Mouse (Mus musculus) hindbrain, embryonic 13.5 days (tissue): ENCODE data around the gene Aco2. TPM values are rescaled to one million over a fixed set of nuclear protein-coding genes. Genes with fewer than 3 reads are reported as not detected.
A peak's percentile ranks its signal among the peaks of the same experiment; 100 is the strongest.

Source experiments
- ATAC-seq: fragments of 200-750 bp; cut with Nextera tagmentation; 2 replicates; pipeline ENCODE4 v1.8.0; 2017; ENCODE audit warnings: moderate TSS enrichment; ENCODE audit not compliant: low FRiP score
- H3K27ac ChIP-seq: fragments of 300-500 bp; sonication (generic); 2 replicates; pipeline ENCODE4 v1.5.1; 2015; ENCODE audit warnings: inconsistent platforms, mild to moderate bottlenecking, moderate library complexity
- H3K27me3 ChIP-seq: fragments of 300-500 bp; sonication (generic); 2 replicates; pipeline ENCODE4 v1.6.1; 2015; ENCODE audit warnings: mild to moderate bottlenecking, inconsistent platforms
- H3K36me3 ChIP-seq: fragments of 300-500 bp; sonication (generic); 2 replicates; pipeline ENCODE4 v1.6.1; 2015; ENCODE audit warnings: mild to moderate bottlenecking, inconsistent platforms
- H3K4me1 ChIP-seq: fragments of 300-500 bp; sonication (generic); replicated peaks from 2 replicates; pipeline ENCODE4 v1.6.1; 2015; ENCODE audit warnings: inconsistent platforms
- H3K4me2 ChIP-seq: fragments of 300-500 bp; sonication (generic); 2 replicates; pipeline ENCODE4 v1.6.1; 2015; ENCODE audit warnings: inconsistent platforms, mild to moderate bottlenecking, moderate library complexity
- H3K4me3 ChIP-seq: fragments of 300-500 bp; sonication (generic); 2 replicates; pipeline ENCODE4 v1.5.1; 2015; ENCODE audit warnings: mild to moderate bottlenecking, inconsistent platforms
- H3K9ac ChIP-seq: fragments of 300-500 bp; sonication (generic); 2 replicates; pipeline ENCODE4 v1.6.1; 2015; ENCODE audit warnings: mild to moderate bottlenecking, inconsistent platforms
- H3K9me3 ChIP-seq: fragments of 300-500 bp; sonication (generic); 2 replicates; pipeline ENCODE4 v1.6.1; 2016; ENCODE audit warnings: inconsistent platforms
- WGBS: fragments of 180-500 bp; shearing (Covaris S2); methylation state at CpG from one replicate; pipeline ENCODE4 v1.1.7; 2015; 5-methylcytosine and 5-hydroxymethylcytosine counted together
- polyA plus RNA-seq: library from polyadenylated mRNA; unstranded; fragments of >200 nt; fragmentation: Nextera tagmentation; extraction: Ambion mirVana; gene quantifications from 2 replicates; pipeline ENCODE4 v1.2.1, GENCODE M21; 2015

Gene Aco2
- polyA plus RNA-seq, 1 experiment from 2014 or later, result 237 TPM

DNA sequence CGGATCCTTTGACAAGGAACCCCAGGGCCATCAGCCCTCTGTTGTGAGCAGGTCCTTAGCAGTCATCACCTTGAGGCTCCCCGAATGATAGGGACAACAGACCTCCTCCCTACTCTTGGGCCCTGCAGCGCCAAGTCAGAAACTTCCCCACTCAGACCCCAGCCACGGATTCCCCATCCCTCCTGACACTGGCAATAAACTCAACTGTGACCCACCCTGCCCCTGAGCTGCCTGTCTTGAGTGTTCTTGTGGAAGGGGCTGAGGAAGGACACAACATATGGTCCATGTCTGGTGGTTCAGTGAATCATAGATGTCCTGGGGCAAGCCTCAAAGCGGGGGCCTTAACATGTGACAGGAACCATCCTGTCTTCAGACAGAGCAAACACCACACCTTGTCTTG is 78.6 kb downstream of the Aco2 start:
- Histone ChIP-seq H3K36me3 (peaks cover 85% of the 10 kb centered on the region), H3K4me2 (no peak overlapping the region), H3K9me3 (no peaks in the 10 kb centered on the region), H3K4me3 (no peak overlapping the region), H3K27me3 (no peaks in the 10 kb centered on the region), H3K27ac (no peak overlapping the region), H3K9ac (no peak overlapping the region), H3K4me1 (no peaks in the 10 kb centered on the region)
- WGBS, result 90% methylated on average over 5 of the region's 5 CpGs
- ATAC-seq, result no peak

DNA sequence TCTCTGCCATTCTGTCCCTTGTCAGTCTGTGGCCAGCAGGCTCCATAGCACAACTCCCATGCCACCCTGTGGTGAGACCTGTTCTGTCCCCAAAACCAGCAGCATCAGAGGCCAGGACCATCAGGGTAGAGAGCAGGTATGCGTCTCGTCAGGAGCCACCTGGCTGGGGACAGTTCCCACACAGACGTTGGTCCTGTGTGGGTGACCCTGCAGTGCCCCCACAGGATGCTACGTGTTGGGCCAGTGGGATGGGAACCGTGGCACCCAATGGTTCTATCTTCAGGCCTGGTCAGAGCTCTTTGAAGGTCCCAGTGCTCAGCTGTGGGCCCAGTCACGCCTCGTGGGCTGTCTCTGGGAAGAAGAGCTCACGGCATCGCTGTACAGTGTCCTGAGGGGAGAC is 79.0 kb downstream of the Aco2 start:
- Histone ChIP-seq H3K36me3 (peaks cover 85% of the 10 kb centered on the region), H3K27ac (no peak overlapping the region), H3K9me3 (no peaks in the 10 kb centered on the region), H3K4me1 (no peaks in the 10 kb centered on the region), H3K4me2 (no peak overlapping the region), H3K27me3 (no peaks in the 10 kb centered on the region), H3K4me3 (no peak overlapping the region), H3K9ac (no peak overlapping the region)
- 88% methylated on average over 9 of the region's 9 CpGs for whole genome bisulfite sequencing
- ATAC-seq, result no peak

- WGBS, result 88% methylated on average over 4 of the region's 4 CpGs
These were observed 80.2 kb downstream of the Aco2 start for GRCm38 (mm10) chr15:81952310-81952709.

DNA sequence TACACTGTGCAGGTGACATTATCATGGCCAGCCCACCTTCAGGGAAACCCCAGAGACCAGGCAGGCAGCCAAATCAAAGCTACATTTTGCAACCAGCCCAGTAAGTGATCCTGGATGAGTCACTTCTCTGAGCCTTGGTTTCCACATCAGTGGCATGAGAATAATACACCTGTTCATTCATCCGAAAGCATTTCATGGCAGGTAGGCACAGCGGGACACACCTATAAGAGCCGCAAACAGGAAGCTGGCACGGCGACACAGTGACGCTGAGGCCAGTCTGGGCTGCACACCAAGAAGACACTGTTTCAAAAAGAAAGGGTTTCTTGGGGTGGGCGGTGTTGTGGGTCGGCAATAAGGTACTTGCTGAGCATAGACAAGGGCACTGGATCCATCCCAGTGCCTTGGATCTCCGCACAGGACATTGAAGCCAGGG is 82.1 kb downstream of the Aco2 start:
- no peaks in the 10 kb centered on the region for H3K9me3 ChIP-seq
- no peak for ATAC-seq
- H3K9ac ChIP-seq, result no peak overlapping the region
- no peak overlapping the region for H3K27ac ChIP-seq
- peaks cover 8% of the 10 kb centered on the region; the same call in 1 of the 2 replicates for H3K4me1 ChIP-seq
- H3K4me3 ChIP-seq, result no peak overlapping the region
- H3K27me3 ChIP-seq, result no peaks in the 10 kb centered on the region
- peaks cover 68% of the 10 kb centered on the region for H3K36me3 ChIP-seq
- H3K4me2 ChIP-seq, result no peak overlapping the region
- WGBS, result 97% methylated on average over 9 of the region's 9 CpGs

More at GRCm38 (mm10) chr15:81952310-81952709, 80.2 kb downstream of the Aco2 start:
- H3K4me2 ChIP-seq, result no peak overlapping the region
- H3K27me3 ChIP-seq, result no peaks in the 10 kb centered on the region
- no peak overlapping the region for H3K27ac ChIP-seq
- no peaks in the 10 kb centered on the region for H3K4me1 ChIP-seq
- no peak overlapping the region for H3K4me3 ChIP-seq
- peaks cover 84% of the 10 kb centered on the region for H3K36me3 ChIP-seq
- ATAC-seq, result no peak
- no peak overlapping the region for H3K9ac ChIP-seq
- no peaks in the 10 kb centered on the region for H3K9me3 ChIP-seq

DNA sequence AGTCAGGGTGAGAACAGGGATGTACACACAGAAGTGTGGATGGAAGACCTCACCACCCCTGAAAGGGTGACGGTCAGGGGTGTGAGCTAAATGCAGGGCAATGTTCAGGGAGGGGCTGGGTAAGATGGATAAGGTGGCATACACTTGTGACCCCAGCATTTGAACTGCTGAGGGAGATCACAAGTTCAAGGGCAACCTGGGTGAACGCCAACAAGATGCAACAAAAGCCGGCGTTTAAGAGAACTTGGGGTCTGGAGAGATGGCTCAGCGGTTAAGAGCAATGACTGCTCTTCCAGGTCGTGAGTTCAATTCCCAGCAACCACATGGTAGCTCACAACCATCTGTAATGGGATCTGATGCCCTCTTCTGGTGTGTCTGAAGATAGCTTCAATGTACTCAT is 82.6 kb downstream of the Aco2 start:
- Histone ChIP-seq H3K9me3 (no peaks in the 10 kb centered on the region), H3K4me2 (no peak overlapping the region), H3K27me3 (no peaks in the 10 kb centered on the region), H3K4me3 (no peak overlapping the region), H3K9ac (no peak overlapping the region), H3K27ac (no peak overlapping the region), H3K36me3 (peaks cover 62% of the 10 kb centered on the region), H3K4me1 (peaks cover 12% of the 10 kb centered on the region)
- WGBS, result 93% methylated on average over 6 of the region's 6 CpGs
- ATAC-seq, result no peak

- no peak overlapping the region for H3K27ac ChIP-seq
- WGBS, result 93% methylated on average over 15 of the region's 15 CpGs
- H3K4me3 ChIP-seq, result no peak overlapping the region
- H3K27me3 ChIP-seq, result no peaks in the 10 kb centered on the region
- no peaks in the 10 kb centered on the region for H3K9me3 ChIP-seq
- H3K4me1 ChIP-seq, result peaks cover 13% of the 10 kb centered on the region
- H3K9ac ChIP-seq, result no peak overlapping the region
- no peak for ATAC-seq
- H3K4me2 ChIP-seq, result no peak overlapping the region
- H3K36me3 ChIP-seq, result peaks cover 55% of the 10 kb centered on the region
These were observed 83.3 kb downstream of the Aco2 start for GRCm38 (mm10) chr15:81955414-81955813.

- Histone ChIP-seq H3K27me3 (no peaks in the 10 kb centered on the region), H3K36me3 (peaks cover 45% of the 10 kb centered on the region), H3K4me3 (no peak overlapping the region), H3K4me2 (no peak overlapping the region), H3K9ac (no peak overlapping the region), H3K27ac (no peak overlapping the region), H3K4me1 (peaks cover 13% of the 10 kb centered on the region), H3K9me3 (no peaks in the 10 kb centered on the region)
- 59% methylated on average over 8 of the region's 8 CpGs for whole genome bisulfite sequencing
- ATAC-seq, result no peak
These were observed 84.3 kb downstream of the Aco2 start for GRCm38 (mm10) chr15:81956457-81956856.

DNA sequence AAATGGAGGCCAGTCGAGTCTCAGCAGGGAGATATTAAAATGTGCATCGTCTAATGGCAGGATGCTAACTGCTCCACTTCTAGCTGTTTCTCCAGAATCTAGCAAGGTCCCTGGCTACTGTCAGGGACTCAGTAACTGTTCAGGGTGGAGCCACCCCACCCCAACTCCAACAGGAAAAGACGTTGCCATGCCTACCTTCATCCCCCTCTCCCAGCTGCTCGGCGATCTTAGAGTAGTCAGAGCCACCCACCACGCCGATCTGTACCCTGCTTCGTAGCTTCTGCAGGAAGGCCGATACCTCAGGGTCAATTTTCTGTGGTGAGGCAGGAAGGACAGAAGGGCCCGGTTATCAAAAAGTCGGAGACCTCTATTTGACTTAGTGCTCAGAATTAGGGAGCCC is 85.5 kb downstream of the Aco2 start:
- no peak overlapping the region for H3K4me2 ChIP-seq
- 91% methylated on average over 11 of the region's 11 CpGs for WGBS
- ATAC-seq, result no peak
- peaks cover 13% of the 10 kb centered on the region for H3K4me1 ChIP-seq
- H3K9ac ChIP-seq, result no peak overlapping the region
- H3K4me3 ChIP-seq, result no peak overlapping the region
- peaks cover 34% of the 10 kb centered on the region for H3K36me3 ChIP-seq
- no peaks in the 10 kb centered on the region for H3K27me3 ChIP-seq
- no peaks in the 10 kb centered on the region for H3K9me3 ChIP-seq
- no peak overlapping the region for H3K27ac ChIP-seq

GRCm38 (mm10) chr15:81958906-81959305 is 86.8 kb downstream of the Aco2 start:
- Histone ChIP-seq H3K4me1 (peaks cover 13% of the 10 kb centered on the region), H3K9me3 (no peaks in the 10 kb centered on the region), H3K27ac (no peak overlapping the region), H3K27me3 (no peaks in the 10 kb centered on the region), H3K4me2 (no peak overlapping the region), H3K4me3 (no peak overlapping the region), H3K9ac (no peak overlapping the region), H3K36me3 (peaks cover 26% of the 10 kb centered on the region)
- no peak for ATAC-seq
- WGBS, result 94% methylated on average over 3 of the region's 3 CpGs

- H3K9me3 ChIP-seq, result no peaks in the 10 kb centered on the region
- peak; percentile 98 for ATAC-seq
- H3K36me3 ChIP-seq, result peaks cover 11% of the 10 kb centered on the region
- under 1% methylated on average over 75 of the region's 77 CpGs for WGBS
- H3K4me2 ChIP-seq, result peak within 1 kb of the TSS; percentile 86
- peak within 1 kb of the TSS; percentile 91 for H3K27ac ChIP-seq
- H3K27me3 ChIP-seq, result no peaks in the 10 kb centered on the region
- peak within 1 kb of the TSS; percentile 81 for H3K9ac ChIP-seq
- peaks cover 13% of the 10 kb centered on the region for H3K4me1 ChIP-seq
- peak within 1 kb of the TSS; percentile 60 for H3K4me3 ChIP-seq
These were observed 88.3 kb downstream of the Aco2 start, which contains the start of gene Pmm1 for GRCm38 (mm10) chr15:81960171-81961077. Gene Pmm1 (minus strand): TSS chr15:81960930.

- ATAC-seq, result no peak
- Histone ChIP-seq H3K4me1 (peaks cover 13% of the 10 kb centered on the region), H3K27me3 (no peaks in the 10 kb centered on the region), H3K4me3 (peak overlapping the region; percentile 60), H3K36me3 (peaks cover 8% of the 10 kb centered on the region; the same call in 1 of the 2 replicates), H3K9me3 (no peaks in the 10 kb centered on the region), H3K27ac (peak overlapping the region; percentile 23; the same call in 1 of the 2 replicates), H3K4me2 (peak overlapping the region; percentile 86), H3K9ac (0 out of 2 replicates have a peak overlapping the region, but pooled peaks have one; percentile 29)
- 2% methylated on average over 6 of the region's 8 CpGs for WGBS
These were observed 89.0 kb downstream of the Aco2 start for GRCm38 (mm10) chr15:81961078-81961451.

DNA sequence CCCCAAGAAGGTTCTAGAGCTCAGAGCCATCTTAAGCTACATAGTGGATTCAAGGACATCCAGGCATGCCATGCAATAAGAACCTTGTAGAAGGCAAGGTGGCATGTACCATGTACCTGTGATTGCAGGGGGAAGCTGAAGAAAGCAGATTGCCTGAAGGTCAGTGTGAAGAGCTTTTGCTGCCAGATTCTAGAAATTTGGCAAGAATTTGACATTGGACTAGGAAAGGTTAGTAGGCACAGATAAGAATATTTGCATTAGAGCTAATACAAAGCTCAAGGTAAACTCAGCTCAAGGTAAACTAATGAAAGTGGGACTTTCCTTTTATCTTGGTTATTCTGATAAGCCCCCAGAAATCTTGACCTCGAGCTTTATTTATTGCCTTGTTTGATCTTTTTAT is 92.2 kb downstream of the Aco2 start:
- Histone ChIP-seq H3K4me1 (peaks cover 5% of the 10 kb centered on the region), H3K9me3 (no peaks in the 10 kb centered on the region), H3K4me3 (no peak overlapping the region), H3K27ac (no peak overlapping the region), H3K9ac (no peak overlapping the region), H3K4me2 (no peak overlapping the region), H3K27me3 (no peaks in the 10 kb centered on the region), H3K36me3 (no peaks in the 10 kb centered on the region)
- no peak for ATAC-seq
- WGBS, result 68% methylated on average over 1 of the region's 1 CpGs
